Mouse (Mus musculus) stomach, postnatal 0 days (tissue): ENCODE data around the gene Slc30a2.

ENCODE experiments used
- CTCF ChIP-seq: IDR thresholded peaks from 2 replicates; pipeline ENCODE4 v1.5.1; 2016; ENCODE audit warnings: antibody characterized with exemption, low read depth, mild to moderate bottlenecking, moderate library complexity
- EP300 ChIP-seq: optimal IDR thresholded peaks from 2 replicates; pipeline ENCODE3; 2016; ENCODE audit warnings: antibody characterized with exemption

DNA sequence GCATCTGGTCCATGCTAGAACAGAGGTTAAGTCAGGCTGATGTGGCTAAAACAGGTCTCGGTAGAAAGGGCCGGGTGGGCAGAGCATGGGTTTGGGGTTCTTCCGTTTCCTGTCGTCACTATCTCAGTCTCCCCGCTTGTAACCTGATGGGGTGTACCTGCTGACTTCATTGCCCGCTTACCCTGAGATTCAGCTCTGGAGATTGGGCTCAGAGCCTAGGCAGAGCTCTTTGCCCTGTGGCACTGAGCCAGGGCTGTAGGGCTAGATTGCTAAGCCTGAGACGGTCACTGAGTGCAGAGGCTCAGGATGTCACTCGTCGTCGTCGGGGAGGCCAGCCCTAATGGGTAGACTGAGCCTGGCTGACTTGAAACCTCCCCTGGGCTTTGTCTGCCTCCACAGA, 5.1 kb downstream of the Slc30a2 start:
- TF ChIP-seq EP300 (no peak), CTCF (no peak)
